Mouse (Mus musculus) liver, embryonic 16.5 days (tissue): Measurements from ENCODE around the gene Galr3. TPM values are rescaled to one million over a fixed set of nuclear protein-coding genes. Genes with fewer than 3 reads are reported as not detected.
A peak's percentile ranks its signal among the peaks of the same experiment; 100 is the strongest.

Experiments used
- ATAC-seq: fragments of 200-750 bp; cut with Nextera tagmentation; 2 replicates; pipeline ENCODE4 v1.8.0; 2017; ENCODE audit warnings: low read depth, mild to moderate bottlenecking, moderate number of reproducible peaks, moderate library complexity
- H3K27ac ChIP-seq: fragments of 300-500 bp; sonication (generic); 2 replicates; pipeline ENCODE4 v1.5.1; 2014; ENCODE audit warnings: mild to moderate bottlenecking, low read length
- H3K27me3 ChIP-seq: fragments of 300-500 bp; sonication (generic); 2 replicates; pipeline ENCODE4 v1.6.1; 2014; ENCODE audit warnings: low read depth, low read length, mixed read lengths; ENCODE audit not compliant: control insufficient read depth, insufficient read depth
- H3K36me3 ChIP-seq: fragments of 300-500 bp; sonication (generic); 2 replicates; pipeline ENCODE4 v1.6.1; 2014; ENCODE audit warnings: mild to moderate bottlenecking; ENCODE audit not compliant: control insufficient read depth, insufficient read depth
- H3K4me1 ChIP-seq: fragments of 300-500 bp; sonication (generic); 2 replicates; pipeline ENCODE4 v1.6.1; 2014; ENCODE audit warnings: low read depth, low read length, mixed read lengths; ENCODE audit not compliant: control insufficient read depth
- H3K4me2 ChIP-seq: fragments of 300-500 bp; sonication (generic); 2 replicates; pipeline ENCODE4 v1.6.1; 2014; ENCODE audit warnings: low read depth, low read length, mixed read lengths
- H3K4me3 ChIP-seq: fragments of 300-500 bp; sonication (generic); 2 replicates; pipeline ENCODE4 v1.5.1; 2014; ENCODE audit warnings: low read depth, mild to moderate bottlenecking, low read length
- H3K9ac ChIP-seq: fragments of 300-500 bp; sonication (generic); 2 replicates; pipeline ENCODE4 v1.6.1; 2014; ENCODE audit warnings: low read depth, low read length
- H3K9me3 ChIP-seq: fragments of 300-500 bp; sonication (generic); replicated peaks from 2 replicates; pipeline ENCODE4 v1.6.1; 2016; ENCODE audit warnings: low read length; ENCODE audit not compliant: control insufficient read depth
- WGBS: fragments of 180-500 bp; shearing (Covaris S2); extraction: QIAGEN DNeasy Blood & Tissue Kit; methylation state at CpG from one replicate; pipeline ENCODE4 v1.1.7; 2014; ENCODE audit not compliant: insufficient replicate concordance; 5-methylcytosine and 5-hydroxymethylcytosine counted together
- polyA plus RNA-seq: library from polyadenylated mRNA; unstranded; fragments of >200 nt; fragmentation: Nextera tagmentation; extraction: Ambion mirVana; gene quantifications from 2 replicates; pipeline ENCODE4 v1.2.1, GENCODE M21; 2015

Galr3 gene
- polyA plus RNA-seq, 1 experiment from 2014 or later: 0.20 TPM

GRCm38 (mm10) chr15:79042721-79043491 lies 1.2 kb downstream of the Galr3 start:
- Histone ChIP-seq H3K36me3 (no peaks in the 10 kb centered on the region), H3K4me2 (peak overlapping the region; percentile 76), H3K9me3 (no peaks in the 10 kb centered on the region), H3K27ac (no peak overlapping the region), H3K9ac (peak overlapping the region; percentile 9; the same call in 1 of the 2 replicates), H3K4me1 (peaks cover 20% of the 10 kb centered on the region), H3K27me3 (peaks cover 38% of the 10 kb centered on the region), H3K4me3 (peak overlapping the region; percentile 51)
- ATAC-seq: no peak
- under 1% methylated on average over 99 of the region's 105 CpGs for WGBS

- Histone ChIP-seq H3K4me2 (no peak overlapping the region; the same call in 1 of the 2 replicates), H3K27me3 (peaks cover 38% of the 10 kb centered on the region), H3K9ac (no peak overlapping the region), H3K4me3 (no peak overlapping the region), H3K4me1 (peaks cover 11% of the 10 kb centered on the region), H3K27ac (peak overlapping the region; percentile 43; the same call in 1 of the 2 replicates), H3K9me3 (no peaks in the 10 kb centered on the region), H3K36me3 (no peaks in the 10 kb centered on the region)
- 22% methylated on average over 4 of the region's 4 CpGs for WGBS
- ATAC-seq: peak; percentile 65
Observed at GRCm38 (mm10) chr15:79044837-79045236, 3.2 kb downstream of the Galr3 start.

GRCm38 (mm10) chr15:79048186-79048585 lies 6.5 kb downstream of the Galr3 start:
- H3K9ac ChIP-seq: no peak overlapping the region
- H3K4me3 ChIP-seq: no peak overlapping the region
- H3K4me1 ChIP-seq: peaks cover 16% of the 10 kb centered on the region
- peaks cover 15% of the 10 kb centered on the region for H3K27me3 ChIP-seq
- no peak for ATAC-seq
- no peak overlapping the region for H3K27ac ChIP-seq
- no peak overlapping the region for H3K4me2 ChIP-seq
- H3K36me3 ChIP-seq: peaks cover 5% of the 10 kb centered on the region
- H3K9me3 ChIP-seq: no peaks in the 10 kb centered on the region
- WGBS: 56% methylated on average over 4 of the region's 4 CpGs

GRCm38 (mm10) chr15:79050160-79050845 lies 8.6 kb downstream of the Galr3 start:
- H3K36me3 ChIP-seq: peaks cover 26% of the 10 kb centered on the region
- ATAC-seq: no peak
- H3K4me2 ChIP-seq: no peak overlapping the region
- H3K9ac ChIP-seq: no peak overlapping the region
- 61% methylated on average over 9 of the region's 9 CpGs for WGBS
- no peak overlapping the region for H3K27ac ChIP-seq
- H3K4me1 ChIP-seq: peaks cover 14% of the 10 kb centered on the region
- no peak overlapping the region for H3K4me3 ChIP-seq
- no peaks in the 10 kb centered on the region for H3K9me3 ChIP-seq
- H3K27me3 ChIP-seq: no peaks in the 10 kb centered on the region

GRCm38 (mm10) chr15:79050964-79051363 lies 9.3 kb downstream of the Galr3 start:
- Histone ChIP-seq H3K9ac (no peak overlapping the region), H3K36me3 (peaks cover 32% of the 10 kb centered on the region), H3K4me3 (no peak overlapping the region), H3K27me3 (no peaks in the 10 kb centered on the region), H3K4me2 (peak overlapping the region; percentile 26; the same call in 1 of the 2 replicates), H3K27ac (peak overlapping the region; percentile 75), H3K9me3 (no peaks in the 10 kb centered on the region), H3K4me1 (peaks cover 14% of the 10 kb centered on the region)
- ATAC-seq: no peak
- WGBS: 57% methylated on average over 2 of the region's 2 CpGs

GRCm38 (mm10) chr15:79051461-79052360 lies 10.0 kb downstream of the Galr3 start:
- Histone ChIP-seq H3K27ac (peak overlapping the region; percentile 75), H3K4me3 (no peak overlapping the region), H3K9me3 (no peaks in the 10 kb centered on the region), H3K4me1 (peaks cover 14% of the 10 kb centered on the region), H3K27me3 (no peaks in the 10 kb centered on the region), H3K9ac (no peak overlapping the region), H3K4me2 (peak overlapping the region; percentile 26; the same call in 1 of the 2 replicates), H3K36me3 (peaks cover 40% of the 10 kb centered on the region)
- WGBS: 42% methylated on average over 13 of the region's 13 CpGs
- ATAC-seq: peak; percentile 64

GRCm38 (mm10) chr15:79052366-79052765 lies 10.7 kb downstream of the Galr3 start:
- no peaks in the 10 kb centered on the region for H3K9me3 ChIP-seq
- H3K4me1 ChIP-seq: peaks cover 17% of the 10 kb centered on the region
- no peak overlapping the region for H3K9ac ChIP-seq
- 86% methylated on average over 2 of the region's 2 CpGs for WGBS
- peak overlapping the region; percentile 44 for H3K27ac ChIP-seq
- H3K36me3 ChIP-seq: peaks cover 46% of the 10 kb centered on the region
- no peak for ATAC-seq
- H3K4me3 ChIP-seq: no peak overlapping the region
- H3K27me3 ChIP-seq: no peaks in the 10 kb centered on the region
- no peak overlapping the region for H3K4me2 ChIP-seq

GRCm38 (mm10) chr15:79056601-79057000 lies 14.9 kb downstream of the Galr3 start:
- Histone ChIP-seq H3K27ac (no peak overlapping the region), H3K9ac (no peak overlapping the region), H3K9me3 (no peaks in the 10 kb centered on the region), H3K4me2 (no peak overlapping the region), H3K4me1 (peaks cover 53% of the 10 kb centered on the region), H3K27me3 (no peaks in the 10 kb centered on the region), H3K4me3 (no peak overlapping the region), H3K36me3 (peaks cover 81% of the 10 kb centered on the region)
- 92% methylated on average over 7 of the region's 7 CpGs for WGBS
- ATAC-seq: no peak
